In the genomic region with DNA sequence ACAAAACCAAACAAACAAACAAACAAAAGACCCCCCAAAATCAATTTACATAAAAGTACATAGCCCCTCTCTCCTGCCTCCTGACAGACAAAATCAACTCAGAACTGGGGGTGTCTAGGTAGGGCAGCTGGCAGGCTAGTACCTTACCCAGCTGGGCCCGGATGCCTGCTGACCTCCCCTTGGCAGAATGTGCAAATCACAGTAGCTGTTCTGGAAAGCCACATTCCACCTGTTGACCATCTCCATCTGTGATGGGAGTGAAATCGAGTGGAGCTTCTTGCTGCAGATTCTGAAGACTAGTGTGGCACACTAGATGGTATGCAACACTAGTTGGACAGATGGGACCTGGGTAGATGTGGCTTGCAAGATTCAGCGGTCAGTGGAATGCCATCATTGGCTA, we compare ENCODE assay signal across 26 mouse cellular contexts. TPM values are rescaled to one million over a fixed set of nuclear protein-coding genes. Genes with fewer than 3 reads are reported as not detected.
DNase-seq lines count a peak whose midpoint lies in the region; ATAC-seq and TF ChIP-seq lines count a peak whose summit lies in the region.
"Had no signal": no experiment of that assay in that cellular context is flagged by ENCODE, and none has a peak within 500 bp of the region (broad histone marks: within the 10 kb centered on the region; RNA-seq: fewer than 3 reads in every experiment).

No protein-coding gene starts in this region.

- no peak overlapping the region for H3K9ac ChIP-seq in hindbrain, postnatal 0 days (replicated peaks; ENCODE audit: low read length)
- H3K9ac ChIP-seq: embryonic facial prominence, embryonic 13.5 days; forebrain, embryonic 12.5 days; heart, embryonic 15.5 days; hindbrain, embryonic 15.5 days had no signal

- H3K36me3 ChIP-seq in hindbrain, postnatal 0 days (ENCODE audit: insufficient read depth, low read length) = no peaks in the 10 kb centered on the region
- no peaks in the 10 kb centered on the region for H3K36me3 ChIP-seq in hindbrain, embryonic 10.5 days
- H3K36me3 ChIP-seq: embryonic facial prominence, embryonic 13.5 days; forebrain, embryonic 12.5 days; heart, embryonic 15.5 days; hindbrain, embryonic 15.5 days had no signal

- TF ChIP-seq CTCF in hindbrain, postnatal 0 days (IDR thresholded peaks at IDR 0.05; ENCODE audit: low read depth) = no peak

- peak; percentile 62 for DNase-seq in hindbrain, postnatal 0 days (ENCODE audit: low spot score)
- DNase-seq in hindbrain, embryonic 10.5 days (ENCODE audit: low spot score) = no peak
- peak; percentile 38 for DNase-seq in cerebellum, adult 11 months
- peak; percentile 22 for DNase-seq in cerebellum, adult 8-10 months
- DNase-seq in cerebellum, postnatal 14 days = peak; percentile 80 to 83
- no peak for DNase-seq in thymus, postnatal 14 days
- no peak for DNase-seq in spleen, adult 18-20 months
- DNase-seq in gastrocnemius, postnatal 36 days = no peak
- DNase-seq: adrenal gland, postnatal 36 days; gastrocnemius, postnatal 10 days; heart, adult 2 months; kidney, adult 9 months had no signal

- 70% methylated on average over 3 of the region's 3 CpGs for WGBS in hindbrain, postnatal 0 days
- WGBS in hindbrain, embryonic 10.5 days = 92% methylated on average over 3 of the region's 3 CpGs

- H3K4me2 ChIP-seq in hindbrain, postnatal 0 days (ENCODE audit: low read depth, low read length) = no peak overlapping the region
- H3K4me2 ChIP-seq: embryonic facial prominence, embryonic 13.5 days; forebrain, embryonic 12.5 days; heart, embryonic 11.5 days; heart, embryonic 15.5 days; hindbrain, embryonic 15.5 days had no signal

- 0 out of 2 replicates have a peak, but pooled peaks have one; percentile 29 for ATAC-seq in hindbrain, postnatal 0 days
- ATAC-seq: forebrain, embryonic 16.5 days; inflammation-experienced regulatory T-cells, adult 6 months; intestine, postnatal 0 days had no signal

- H3K4me1 ChIP-seq in hindbrain, postnatal 0 days (ENCODE audit: insufficient read depth, low read length) = no peaks in the 10 kb centered on the region
- H3K4me1 ChIP-seq in hindbrain, embryonic 10.5 days (replicated peaks) = peaks cover under 1% of the 10 kb centered on the region; the same call in 1 of the 2 replicates
- H3K4me1 ChIP-seq: heart, embryonic 15.5 days; hindbrain, embryonic 15.5 days had no signal

- intact Hi-C loops in gastrocnemius, postnatal 36 days (cut with DNase I) = no loop called here

- no peaks in the 10 kb centered on the region for H3K9me3 ChIP-seq in hindbrain, postnatal 0 days (ENCODE audit: low read length)
- H3K9me3 ChIP-seq in hindbrain, embryonic 10.5 days = no peaks in the 10 kb centered on the region
- H3K9me3 ChIP-seq: embryonic facial prominence, embryonic 13.5 days; forebrain, embryonic 12.5 days; heart, embryonic 15.5 days; hindbrain, embryonic 15.5 days had no signal

- no peak overlapping the region for H3K4me3 ChIP-seq in hindbrain, postnatal 0 days (ENCODE audit: low read length)
- H3K4me3 ChIP-seq in hindbrain, embryonic 10.5 days = no peak overlapping the region
- H3K4me3 ChIP-seq: embryonic facial prominence, embryonic 13.5 days; forebrain, embryonic 12.5 days; heart, adult 2 months; heart, embryonic 15.5 days; hindbrain, embryonic 15.5 days had no signal

- no peak overlapping the region for H3K27ac ChIP-seq in hindbrain, postnatal 0 days
- H3K27ac ChIP-seq in hindbrain, embryonic 10.5 days = no peak overlapping the region
- H3K27ac ChIP-seq: embryonic facial prominence, embryonic 13.5 days; forebrain, embryonic 12.5 days; heart, adult 2 months; heart, embryonic 15.5 days; hindbrain, embryonic 15.5 days had no signal

- no peaks in the 10 kb centered on the region for H3K27me3 ChIP-seq in hindbrain, postnatal 0 days (ENCODE audit: insufficient read depth, low read length)
- H3K27me3 ChIP-seq in hindbrain, embryonic 10.5 days (ENCODE audit: insufficient read depth, poor library complexity, severe bottlenecking) = peaks cover 3% of the 10 kb centered on the region
- H3K27me3 ChIP-seq: heart, embryonic 15.5 days; hindbrain, embryonic 15.5 days had no signal

RNA-seq across cellular contexts. Expression of a gene that starts 34.4 kb away (rescaled TPM):
- total RNA-seq in hindbrain, postnatal 0 days (2014; rRNA removed) = 0.11 TPM in 1 of 2 replicates, not detected in the other
- 0.05 TPM in 1 of 2 replicates, not detected in the other for polyA plus RNA-seq in hindbrain, postnatal 0 days (2015; fragmentation: Nextera tagmentation; extraction: Ambion mirVana)
- polyA plus RNA-seq in hindbrain, embryonic 10.5 days (2016; fragmentation: Nextera tagmentation; extraction: Ambion mirVana) = 0.25 and 0.27 TPM in 2 replicates
- total RNA-seq in gastrocnemius, postnatal 36 days (2021) = 10 to 100 TPM; 14.8 to 16.9 TPM
- total RNA-seq: adrenal gland, postnatal 36 days; heart, adult 2 months; heart, postnatal 25 days; MEL had no signal
- polyA plus RNA-seq: cortical plate, adult 2 months; inflammation-experienced regulatory T-cells, adult 6 months; intestine, postnatal 0 days had no signal

RNA-seq across cellular contexts. Expression of a gene that starts 41.7 kb away (rescaled TPM):
- 1.0 TPM in 1 of 2 replicates, not detected in the other for total RNA-seq in hindbrain, postnatal 0 days (2014; rRNA removed)
- 0.23 and 0.28 TPM in 2 replicates for polyA plus RNA-seq in hindbrain, postnatal 0 days (2015; fragmentation: Nextera tagmentation; extraction: Ambion mirVana)
- not detected in 2 replicates for polyA plus RNA-seq in hindbrain, embryonic 10.5 days (2016; fragmentation: Nextera tagmentation; extraction: Ambion mirVana)
- total RNA-seq in gastrocnemius, postnatal 36 days (2021) = under 1 TPM in 1 of 2 experiments, not detected in 1; 0.20 TPM
- total RNA-seq: adrenal gland, postnatal 36 days; heart, adult 2 months; heart, postnatal 25 days; MEL had no signal
- polyA plus RNA-seq: brain, embryonic 14.5 days; C2C12; embryonic facial prominence, embryonic 13.5 days; forebrain, embryonic 12.5 days; forebrain, embryonic 16.5 days; heart, adult 2 months; heart, embryonic 15.5 days; hindbrain, embryonic 11.5 days; hindbrain, embryonic 15.5 days; inflammation-experienced regulatory T-cells, adult 6 months had no signal

Comparison
In these comparisons a context has a peak if more than half of its experiments do, and no peak if none do; other contexts are left out.
1. DNase-seq: peak in hindbrain, postnatal 0 days (single experiment), cerebellum, adult 11 months (single experiment), cerebellum, adult 8-10 months (single experiment) and cerebellum, postnatal 14 days (2 of 2); none in hindbrain, embryonic 10.5 days (single experiment), thymus, postnatal 14 days (single experiment), spleen, adult 18-20 months (0 of 2) and gastrocnemius, postnatal 36 days (0 of 2).
2. RNA of a gene that starts 34.4 kb away (total RNA-seq): 14.8 to 16.9 TPM in gastrocnemius, postnatal 36 days; 0.11 TPM in hindbrain, postnatal 0 days; every median in the first group is over 10 times any median in the second.